Mouse (Mus musculus): Measurements from ENCODE around the gene Cela2a.
A peak's percentile ranks its signal among the peaks of the same experiment; 100 is the strongest.

Gene Cela2a

DNA sequence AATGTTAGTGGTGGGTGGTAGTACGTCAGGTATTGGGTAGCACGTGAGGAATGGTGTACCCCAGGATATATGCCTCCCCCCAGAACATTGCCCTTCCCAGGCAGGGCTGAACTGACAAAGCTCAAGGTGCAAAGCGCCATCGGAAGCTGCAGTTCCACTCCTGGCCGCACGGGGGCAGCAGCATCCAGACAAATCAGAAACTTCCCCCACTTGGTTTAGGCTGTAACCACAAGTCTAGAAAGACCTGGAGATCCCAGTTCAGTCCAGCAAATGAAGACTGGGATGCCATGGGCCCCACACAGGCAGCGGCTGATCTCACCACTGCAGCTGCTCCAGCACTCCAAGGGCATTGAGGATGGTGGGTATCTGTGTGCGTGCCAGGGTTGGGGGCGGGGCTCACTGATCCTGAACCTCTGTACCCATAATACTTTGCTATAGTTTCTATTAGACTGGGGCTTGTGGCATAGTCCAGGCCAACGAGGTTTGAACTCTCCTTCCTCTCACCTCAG, 31.5 kb upstream of the Cela2a start:
- DNase-seq (ENCODE audit: low spot score): peak; percentile 84

GRCm38 (mm10) chr4:141853437-141853836, 27.5 kb upstream of the Cela2a start:
- peak; percentile 78 for DNase-seq (ENCODE audit: low spot score)

- no peak for DNase-seq (ENCODE audit: low spot score)
These were observed 20.0 kb upstream of the Cela2a start, which contains the start of gene Ctrc for GRCm38 (mm10) chr4:141845999-141846398. Gene Ctrc, minus strand, starts transcription at chr4:141846359.

DNA sequence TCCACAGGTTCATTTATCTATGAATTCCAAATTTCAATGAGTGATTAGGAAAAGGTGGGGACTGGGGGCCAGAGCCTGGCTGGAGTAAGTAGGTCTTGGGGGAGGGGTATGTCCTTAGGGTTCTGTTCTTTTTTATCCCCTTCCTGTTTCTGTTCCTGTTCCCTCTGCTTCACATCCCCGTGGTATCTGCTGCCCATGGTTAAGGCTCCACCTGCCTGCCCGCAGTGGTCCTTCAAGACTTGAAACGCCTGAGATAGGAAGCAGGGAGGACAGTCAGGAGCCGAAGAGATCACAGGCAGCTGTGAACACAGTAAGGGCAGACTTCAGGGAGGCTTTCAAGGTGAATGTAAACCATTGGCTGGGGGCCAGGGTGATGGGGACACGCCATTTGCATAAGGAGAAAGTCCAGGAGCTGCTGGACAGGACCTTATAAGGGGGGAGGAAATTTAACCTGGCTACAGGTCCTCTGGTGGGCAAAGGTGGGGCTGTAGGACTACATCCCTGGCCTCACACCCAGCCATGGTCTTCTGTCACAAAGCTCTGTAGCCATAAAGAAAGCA, 8.7 kb upstream of the Cela2a start:
- DNase-seq (ENCODE audit: low spot score): no peak

- DNase-seq (ENCODE audit: low spot score): no peak
These were observed 8.0 kb upstream of the Cela2a start for GRCm38 (mm10) chr4:141833911-141834310.

DNA sequence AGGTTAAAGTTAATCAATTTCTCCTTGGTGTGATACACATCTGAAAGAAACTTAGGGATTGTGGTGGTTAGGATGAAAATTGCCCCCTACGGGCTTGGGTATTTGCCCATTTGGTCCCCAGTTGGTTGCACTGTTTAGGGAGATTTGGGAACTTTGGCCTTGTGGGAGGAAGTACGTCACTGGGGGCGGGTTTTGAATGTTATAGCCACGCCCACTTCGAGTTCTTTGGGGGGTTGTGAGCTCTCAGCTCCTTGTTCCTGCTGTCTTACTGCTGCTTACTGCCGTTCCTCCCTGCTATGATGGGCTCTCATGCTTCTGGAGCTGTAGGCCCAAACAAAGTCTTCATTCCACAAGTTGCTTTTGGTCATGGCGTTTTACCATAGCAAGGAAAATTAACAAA, 5.4 kb upstream of the Cela2a start:
- DNase-seq (ENCODE audit: low spot score): no peak

- no peak for DNase-seq (ENCODE audit: low spot score)
These were observed 4.4 kb upstream of the Cela2a start for GRCm38 (mm10) chr4:141830381-141830780.

DNA sequence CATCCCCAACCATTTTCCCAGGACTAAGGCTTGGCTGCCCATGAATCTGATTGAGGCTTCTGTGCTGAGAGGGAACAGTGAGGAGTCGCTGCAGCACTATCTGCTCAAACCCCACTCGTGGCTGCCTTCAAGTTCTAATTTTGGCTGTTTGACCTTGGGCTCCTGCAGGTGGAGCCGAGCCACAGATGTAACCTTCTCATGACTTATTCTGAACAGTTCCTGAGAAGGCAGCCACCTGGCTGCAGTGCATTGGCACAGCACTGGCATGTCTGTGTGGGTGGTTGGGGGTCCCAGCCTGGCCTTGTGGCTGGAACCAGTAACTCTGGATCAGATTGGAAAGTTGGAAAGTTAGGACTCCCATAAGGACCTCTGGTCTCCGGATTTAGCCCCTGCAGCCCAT, 2.2 kb upstream of the Cela2a start:
- no peak for DNase-seq (ENCODE audit: low spot score)

- no peak for DNase-seq (ENCODE audit: low spot score)
These were observed 1.4 kb upstream of the Cela2a start for GRCm38 (mm10) chr4:141827401-141827800.

- peak; percentile 36 for DNase-seq (ENCODE audit: low spot score)
These were observed 3.0 kb downstream of the Cela2a start for GRCm38 (mm10) chr4:141822979-141823378.

GRCm38 (mm10) chr4:141822089-141822488, 3.9 kb downstream of the Cela2a start:
- DNase-seq (ENCODE audit: low spot score): no peak

DNA sequence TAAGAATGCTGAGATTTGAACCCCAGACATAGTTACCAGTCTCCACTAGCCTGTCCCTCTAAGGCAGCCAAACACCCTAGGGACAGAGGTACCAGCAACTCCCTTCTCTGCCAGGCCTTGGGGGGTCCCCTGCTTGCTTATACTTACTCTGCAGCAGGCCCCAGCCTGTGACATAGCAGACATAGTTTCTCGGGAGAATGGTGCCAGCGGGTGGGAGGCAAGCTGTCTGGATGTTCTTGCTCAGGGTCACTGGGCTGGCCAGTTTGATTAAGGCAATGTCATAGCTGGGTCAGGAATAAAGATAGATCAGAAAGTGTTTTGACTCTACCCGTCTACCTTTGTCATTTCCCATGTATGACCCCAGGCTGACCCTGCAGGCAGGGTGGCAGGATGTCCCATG, 4.8 kb downstream of the Cela2a start:
- no peak for DNase-seq (ENCODE audit: low spot score)

- no peak for DNase-seq (ENCODE audit: low spot score)
These were observed 6.6 kb downstream of the Cela2a start for GRCm38 (mm10) chr4:141819316-141819715.

GRCm38 (mm10) chr4:141818861-141819260, 7.1 kb downstream of the Cela2a start:
- no peak for DNase-seq (ENCODE audit: low spot score)

DNA sequence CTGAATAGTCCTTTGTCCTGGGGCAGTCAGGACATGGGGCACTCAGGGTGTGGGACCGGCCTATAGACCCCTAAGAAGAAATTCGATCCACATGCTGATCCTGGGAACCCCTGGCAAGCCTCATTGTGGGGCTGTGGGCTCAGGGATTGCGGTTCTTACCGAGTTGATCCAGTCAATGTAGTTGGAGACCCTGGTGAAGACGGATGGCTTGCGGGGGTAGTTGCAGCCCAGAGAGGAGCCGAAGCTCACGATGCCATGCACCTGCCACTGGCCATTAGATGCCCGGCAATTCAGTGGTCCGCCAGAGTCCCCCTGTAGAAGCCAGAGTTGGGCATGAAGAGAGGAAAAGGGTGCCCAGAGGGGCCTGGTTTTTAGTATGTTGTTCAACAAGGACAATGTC, 8.3 kb downstream of the Cela2a start:
- DNase-seq (ENCODE audit: low spot score): peak; percentile 8

DNA sequence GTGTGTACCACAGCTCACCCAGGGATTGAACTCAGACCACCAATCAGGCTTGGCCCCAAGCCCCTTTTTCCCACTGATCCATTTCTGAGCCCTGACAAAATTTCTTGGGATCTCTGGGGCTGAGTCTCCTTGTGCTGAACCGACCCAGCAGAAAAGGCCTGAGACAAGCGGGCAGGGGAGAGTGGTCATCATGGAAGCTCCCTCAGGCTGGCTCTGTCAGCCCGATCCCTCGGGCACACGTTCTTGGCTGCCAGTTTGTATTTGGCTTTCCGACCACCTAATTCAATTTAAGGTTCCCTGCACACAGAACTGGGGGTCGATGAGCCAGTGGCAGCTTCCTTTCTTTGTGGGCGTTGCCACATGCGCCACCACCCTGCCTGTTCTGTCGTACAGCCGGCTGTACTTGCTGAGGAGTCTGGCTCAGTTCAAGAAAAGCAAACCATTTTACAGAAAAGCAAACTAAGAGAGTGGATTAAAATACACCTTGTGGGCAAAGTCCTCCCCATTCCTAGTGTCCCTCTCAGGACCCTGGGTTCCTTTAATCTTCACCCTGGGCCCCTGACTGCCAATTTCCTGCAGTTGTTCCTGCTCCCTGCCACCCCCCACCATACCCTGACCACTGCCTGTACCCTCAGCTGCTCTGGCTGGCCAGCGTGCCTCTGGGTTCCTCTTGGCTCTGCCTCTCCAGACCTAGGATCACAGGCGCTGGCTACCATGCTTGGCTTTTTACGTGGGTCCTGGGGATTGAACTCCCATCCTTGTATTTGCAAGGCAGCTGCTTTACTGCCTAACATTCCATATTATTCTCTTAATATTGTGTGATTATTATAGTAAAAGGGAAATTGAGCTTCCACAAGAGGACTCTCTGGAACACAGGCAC, 8.9 kb downstream of the Cela2a start:
- DNase-seq (ENCODE audit: low spot score): no peak

GRCm38 (mm10) chr4:141816267-141816666, 9.7 kb downstream of the Cela2a start:
- DNase-seq (ENCODE audit: low spot score): no peak

GRCm38 (mm10) chr4:141811375-141811774, 14.6 kb downstream of the Cela2a start:
- no peak for DNase-seq (ENCODE audit: low spot score)

DNA sequence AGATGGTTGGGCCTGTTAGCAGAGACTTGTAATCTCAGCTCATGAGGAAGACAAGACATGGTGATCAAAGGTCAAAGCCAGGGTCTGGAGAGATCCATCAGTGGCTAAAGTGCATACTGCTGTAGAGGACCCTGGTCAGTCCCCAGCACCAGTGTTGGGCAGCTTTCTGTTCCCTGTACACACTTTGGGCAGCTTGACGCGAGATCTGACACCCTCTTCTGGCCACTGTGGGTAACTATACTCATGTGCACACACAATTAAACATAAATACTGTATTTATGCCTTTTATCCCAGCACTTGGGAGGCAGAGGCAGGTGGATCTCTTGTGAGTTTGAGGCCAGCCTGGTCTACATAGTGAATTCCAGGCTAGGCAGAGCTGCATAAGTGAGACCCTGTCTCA, 15.0 kb downstream of the Cela2a start:
- no peak for DNase-seq (ENCODE audit: low spot score)

DNA sequence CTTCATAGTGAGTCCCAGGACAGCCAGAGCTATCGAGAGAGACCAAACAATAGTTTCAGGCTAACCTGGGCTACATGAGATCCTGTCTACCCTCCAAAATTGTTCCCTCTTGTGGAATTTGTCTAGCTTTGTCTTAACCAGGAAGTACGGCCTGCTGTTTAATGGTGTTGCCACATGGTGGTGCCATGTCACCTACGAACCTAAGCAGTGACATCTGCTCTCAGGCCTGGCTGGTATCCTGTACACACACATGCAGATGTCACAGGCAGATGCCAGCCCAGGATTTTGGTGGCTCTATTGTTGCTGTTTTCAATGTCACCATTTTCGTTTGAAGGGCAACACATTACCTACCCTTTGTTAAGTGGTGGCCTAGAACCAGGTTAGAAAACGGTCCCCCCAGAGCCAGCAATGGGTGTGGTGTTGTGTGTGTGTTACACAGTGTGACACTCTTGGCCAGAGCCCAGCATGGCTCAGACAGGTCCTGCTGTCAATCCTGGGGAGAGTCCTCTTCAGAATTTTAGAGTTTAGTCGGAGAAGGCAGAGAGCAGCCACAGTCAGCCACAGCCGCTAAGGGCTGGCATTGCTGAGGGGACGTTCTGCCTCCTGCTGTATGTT, 16.0 kb downstream of the Cela2a start:
- DNase-seq (ENCODE audit: low spot score): peak; percentile 79

GRCm38 (mm10) chr4:141805886-141806285, 20.1 kb downstream of the Cela2a start:
- DNase-seq (ENCODE audit: low spot score): no peak

- no peak for DNase-seq (ENCODE audit: low spot score)
These were observed 21.9 kb downstream of the Cela2a start for GRCm38 (mm10) chr4:141804105-141804504.

DNA sequence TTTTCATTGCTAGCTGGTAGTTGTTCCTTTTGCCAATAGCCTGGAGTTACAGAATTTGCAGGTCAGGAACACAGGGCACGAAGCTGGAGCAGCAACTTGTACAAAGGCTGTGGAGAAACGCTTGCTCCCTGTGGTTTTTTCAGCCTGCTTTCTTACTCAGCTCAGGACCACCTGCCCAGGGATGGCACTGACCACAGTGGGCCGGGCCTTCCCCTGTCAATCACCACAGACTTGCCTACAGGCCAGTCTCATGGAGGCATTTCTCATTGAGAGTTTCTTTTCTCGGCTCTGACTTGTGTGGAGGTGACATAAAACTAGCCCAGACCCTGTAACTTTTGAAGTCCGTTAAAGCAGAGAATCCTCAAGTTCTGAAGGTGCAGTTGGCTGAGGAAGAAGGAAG, 28.4 kb downstream of the Cela2a start:
- DNase-seq (ENCODE audit: low spot score): no peak
